Mouse (Mus musculus) spleen, postnatal 36 days (tissue): ENCODE data around the gene Serinc3.
A peak's percentile ranks its signal among the peaks of the same experiment; 100 is the strongest.
"Not testable (repeated sequence)": the region's sequence is repeated elsewhere in the genome, so short reads cannot be mapped to it uniquely, and the experiment has no call there.

Source experiments
- DNase-seq, 2 experiments: peaks; one replicate each; pipeline ENCODE4 v3.0.0; 2022; ENCODE audit warnings: low spot score in 2 of 2, mixed read lengths in 1 of 2

The Serinc3 gene

DNA sequence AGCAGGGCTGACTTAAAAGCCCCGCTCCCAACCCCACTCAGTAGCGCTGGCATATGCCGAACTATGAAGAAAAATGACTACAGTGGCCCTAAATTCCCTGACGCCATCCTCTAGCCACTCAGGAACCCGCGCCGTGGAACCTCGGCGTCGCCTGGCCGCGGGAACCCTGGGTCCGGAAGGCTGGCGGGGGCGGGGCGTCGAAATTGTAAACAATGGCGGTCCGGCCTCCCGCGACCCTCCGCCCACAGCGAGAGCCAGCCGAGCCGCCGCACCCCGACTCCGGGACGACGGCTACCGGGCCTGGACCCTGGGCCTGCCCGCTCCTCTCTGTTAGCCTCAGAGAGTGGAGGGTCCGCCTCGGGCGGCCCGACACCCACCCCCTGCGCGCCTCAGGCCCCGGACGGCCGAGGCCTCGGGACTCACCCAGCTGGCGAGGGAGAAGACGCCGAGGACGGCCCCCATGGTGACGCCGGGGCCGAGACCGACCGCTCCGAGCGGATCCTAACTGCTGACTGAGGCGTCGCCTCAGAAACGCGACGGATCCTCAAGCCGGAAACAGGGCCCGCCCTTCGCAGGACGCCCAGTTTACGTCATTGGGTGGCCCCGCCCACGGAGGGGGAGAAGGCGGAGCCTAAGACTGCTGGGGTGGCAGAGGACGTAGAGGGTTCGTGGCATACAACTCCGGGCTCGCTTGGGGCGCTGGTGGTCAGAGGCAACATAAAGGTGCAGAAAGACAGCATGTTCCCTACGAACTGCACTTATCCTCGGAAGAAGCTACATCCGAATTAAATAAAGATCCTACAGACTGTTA, at the start of gene Serinc3:
Gene Serinc3, minus strand, starts transcription at position 557 of the 811 bp plus-strand sequence.
- DNase-seq = peak; percentile 100

DNA sequence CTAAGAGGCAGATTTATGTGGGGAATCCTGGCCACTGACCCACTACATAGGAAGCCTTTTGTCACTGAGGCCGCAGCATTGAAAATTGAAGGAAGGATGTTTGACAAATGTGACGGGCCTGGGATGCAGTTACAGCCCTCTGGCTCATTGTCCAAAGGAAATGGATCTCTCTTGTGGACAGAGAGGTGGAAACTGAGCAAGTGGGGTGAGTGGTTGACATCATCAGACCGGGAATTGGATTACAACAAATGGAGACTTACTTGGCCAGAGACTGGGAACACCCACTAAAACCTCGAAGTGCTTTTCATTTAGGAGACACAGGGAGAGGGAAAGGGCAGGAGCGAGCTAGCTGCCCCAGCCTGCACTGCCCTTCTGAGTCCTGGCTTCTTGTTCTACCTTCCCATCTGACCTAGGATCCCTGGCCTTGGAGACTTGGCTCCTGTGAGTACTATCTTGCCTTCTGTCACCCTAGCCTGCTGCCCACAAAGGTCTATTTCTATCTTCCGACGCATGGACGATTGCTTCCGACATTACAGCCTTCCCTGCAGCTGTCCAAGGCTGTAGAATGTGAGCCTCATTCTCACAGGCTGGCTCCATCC, 48.9 kb upstream of the Serinc3 start:
- no peak for DNase-seq

DNA sequence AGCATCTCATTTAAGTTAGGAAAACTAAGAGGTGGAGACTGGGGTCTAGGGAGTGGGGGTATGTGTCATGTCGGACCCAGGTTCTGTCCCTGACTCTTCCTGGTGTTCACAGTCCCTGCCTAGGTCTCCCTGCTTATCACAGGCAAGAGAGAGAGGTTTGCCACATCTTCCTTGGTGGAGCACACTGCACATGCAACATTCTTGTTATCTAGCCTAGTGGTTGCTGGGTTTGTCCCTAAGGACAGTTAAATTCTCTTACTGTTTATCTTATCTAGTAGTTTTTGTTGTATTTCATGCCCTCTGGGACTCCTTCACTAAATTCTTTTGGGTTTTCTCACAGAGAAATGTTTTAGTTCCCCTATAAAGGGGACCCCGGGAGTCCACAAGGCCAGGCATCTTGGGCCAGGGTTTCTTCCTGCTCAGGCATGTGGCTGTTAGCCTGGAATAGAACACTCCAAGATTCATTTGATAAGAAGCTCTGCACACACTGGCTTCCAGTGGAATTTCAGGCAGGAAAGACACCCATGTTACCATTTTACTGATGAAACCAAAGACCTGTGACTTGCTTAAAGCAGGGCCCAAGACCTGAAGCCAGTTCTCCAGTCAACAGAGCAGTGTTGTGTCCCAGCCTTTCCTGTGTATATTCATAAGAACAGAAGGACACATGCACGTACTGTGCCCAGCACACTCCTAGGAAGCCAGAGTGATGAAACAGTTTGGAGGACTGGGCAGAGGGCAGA, 48.1 kb upstream of the Serinc3 start:
- DNase-seq = no peak

DNA sequence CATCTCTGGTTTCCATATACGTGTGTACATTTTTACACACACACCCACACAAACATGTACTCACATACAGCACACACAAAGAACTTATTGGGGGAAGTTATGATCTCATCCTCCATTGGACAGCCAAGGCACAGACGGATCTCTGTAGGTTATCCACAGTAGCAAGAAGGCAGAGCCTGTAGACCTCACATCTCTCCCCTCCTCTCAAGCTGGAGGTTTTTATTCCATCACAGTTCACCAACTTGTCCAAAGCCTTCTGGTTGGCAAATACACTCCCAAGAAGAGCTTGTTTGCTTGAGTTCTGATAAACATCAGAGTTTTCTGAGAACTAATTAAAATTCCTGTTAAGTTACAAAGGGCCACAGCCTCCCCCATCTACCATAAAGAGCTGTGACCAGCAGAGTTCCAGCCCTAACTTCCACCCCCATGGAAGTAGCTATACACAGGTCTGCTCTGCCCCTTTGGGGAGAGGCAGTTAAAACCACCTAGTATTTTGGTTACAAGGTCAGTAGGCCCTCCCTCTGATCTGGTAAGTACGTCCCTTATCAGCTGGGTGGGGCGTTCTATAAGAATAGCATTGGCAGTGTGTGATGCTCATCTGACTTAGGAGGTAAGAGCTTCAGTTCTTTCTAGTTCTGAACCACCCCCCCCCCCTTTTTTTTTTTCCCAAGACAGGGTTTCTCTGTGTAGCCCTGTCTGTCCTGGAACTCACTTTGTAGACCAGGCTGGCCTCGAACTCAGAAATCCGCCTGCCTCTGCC, 47.1 kb upstream of the Serinc3 start:
- DNase-seq = peak in 1 of 2 experiments; percentile 36

DNA sequence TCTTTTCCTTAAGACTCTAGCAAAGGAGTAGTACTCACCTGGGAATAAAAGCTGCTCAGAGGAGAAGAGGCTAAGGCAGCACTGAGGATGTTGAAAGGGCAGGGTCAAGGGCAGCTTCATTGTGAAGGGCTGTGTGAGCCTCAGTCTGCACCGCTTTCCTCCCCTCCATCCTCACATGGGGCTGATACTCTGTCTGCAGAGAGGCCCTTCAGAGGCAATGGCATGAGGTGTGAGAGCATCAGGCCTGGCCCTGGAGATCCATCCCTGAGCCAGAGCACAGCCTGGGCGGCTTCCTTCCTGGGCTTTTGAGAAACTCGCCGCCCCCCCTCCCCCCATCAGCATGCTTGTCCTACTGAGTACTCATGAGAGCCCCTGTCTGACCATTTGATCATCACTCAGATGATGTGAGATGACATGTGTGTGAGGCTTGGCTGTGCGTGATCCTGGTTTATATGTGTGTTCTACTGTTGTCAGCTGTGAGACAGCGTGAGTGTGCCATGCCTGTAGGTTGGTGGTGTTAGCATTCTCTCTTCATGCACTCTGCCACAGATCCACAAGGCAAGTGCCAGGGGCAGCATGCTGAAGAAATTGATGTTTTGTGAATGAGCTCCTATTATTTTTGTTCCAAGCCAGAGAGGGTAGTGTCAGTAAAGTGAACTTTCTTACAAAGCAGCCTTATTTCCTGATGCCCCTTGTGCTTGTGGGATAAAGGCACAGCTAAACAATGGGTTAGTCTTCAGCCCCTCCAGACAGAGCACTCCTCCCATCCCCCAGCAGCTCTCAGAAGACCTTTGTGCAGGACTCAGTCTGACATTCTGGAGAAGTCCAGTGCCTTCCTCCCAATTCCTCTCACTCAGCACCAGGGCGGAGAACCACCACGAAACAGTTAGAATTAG, 45.7 kb upstream of the Serinc3 start:
- no peak for DNase-seq

DNA sequence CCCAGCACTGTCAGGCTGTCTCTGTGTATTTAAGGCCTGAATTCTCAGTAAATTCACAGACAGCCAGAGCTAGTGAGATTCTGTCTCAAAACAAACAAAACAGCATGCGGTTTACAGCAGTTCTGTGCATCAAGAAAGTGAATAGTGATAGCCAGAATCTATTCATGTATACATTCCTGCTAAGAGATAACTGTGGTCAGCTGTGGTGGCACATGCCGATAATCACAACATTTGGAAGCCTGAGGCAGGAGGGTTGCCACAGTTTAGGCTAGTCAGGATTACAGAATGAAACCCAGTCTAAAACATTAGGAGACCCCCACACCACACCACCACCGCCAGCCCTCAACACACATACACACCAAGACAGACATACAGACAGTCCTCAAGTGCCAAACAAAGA, 44.8 kb upstream of the Serinc3 start:
- DNase-seq = no peak

DNA sequence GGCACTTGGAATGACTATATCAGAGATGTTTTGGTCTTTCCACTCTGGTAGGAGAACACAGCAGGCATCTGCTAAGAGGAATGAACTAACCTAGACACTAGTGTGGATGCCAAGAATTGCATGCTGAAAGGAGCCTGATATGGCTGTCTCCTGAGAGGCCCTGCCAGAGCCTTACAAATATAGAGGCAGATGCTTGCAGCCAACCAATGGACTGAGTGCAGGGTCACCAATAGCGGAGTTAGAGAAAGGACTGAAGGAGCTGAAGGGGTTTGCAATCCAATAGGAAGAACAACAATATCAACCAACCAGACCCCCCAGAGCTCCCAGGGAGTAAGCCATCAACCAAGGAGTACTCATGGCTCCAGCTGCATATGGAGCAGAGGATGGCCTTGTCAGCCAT, 43.4 kb upstream of the Serinc3 start:
- DNase-seq = not testable (repeated sequence)

DNA sequence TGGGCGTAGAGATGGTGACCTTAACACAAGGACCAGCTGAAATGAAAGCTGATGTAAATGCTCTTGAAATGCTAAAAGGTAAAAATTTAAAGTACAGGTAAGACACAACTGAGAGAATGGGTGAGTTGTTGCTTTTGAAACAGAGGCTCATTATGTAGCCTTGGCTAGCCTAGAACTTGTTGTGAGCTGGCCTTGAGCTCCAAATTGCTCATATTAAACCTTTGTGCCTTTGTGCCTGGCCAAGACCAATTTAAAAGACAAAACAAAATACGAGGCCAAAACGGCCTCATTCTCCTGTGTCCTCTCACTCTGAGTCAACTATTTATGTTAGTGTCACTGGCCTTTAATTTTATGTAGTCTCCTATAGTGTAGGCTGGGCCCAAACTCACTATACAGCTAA, 42.0 kb upstream of the Serinc3 start:
- DNase-seq = no peak

DNA sequence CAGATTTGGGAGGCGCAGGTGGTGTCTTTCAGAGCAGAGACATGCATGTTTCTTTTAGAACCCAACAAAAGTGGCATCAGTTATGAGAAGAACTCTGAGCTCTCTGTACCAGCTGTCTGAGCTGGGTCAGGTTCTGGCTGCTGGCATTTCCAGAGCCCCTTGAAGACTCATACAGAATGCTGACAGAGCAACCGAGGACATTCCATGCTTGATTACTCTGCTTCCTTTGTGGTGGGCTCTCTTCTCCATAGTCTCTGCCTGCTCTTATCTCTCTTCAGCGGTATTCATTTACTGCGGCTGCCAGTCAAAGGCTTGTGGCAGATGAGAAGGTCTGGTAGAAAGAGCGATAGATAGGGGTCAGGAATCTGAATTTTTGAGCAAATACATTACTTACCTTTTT, 41.3 kb upstream of the Serinc3 start:
- no peak for DNase-seq

DNA sequence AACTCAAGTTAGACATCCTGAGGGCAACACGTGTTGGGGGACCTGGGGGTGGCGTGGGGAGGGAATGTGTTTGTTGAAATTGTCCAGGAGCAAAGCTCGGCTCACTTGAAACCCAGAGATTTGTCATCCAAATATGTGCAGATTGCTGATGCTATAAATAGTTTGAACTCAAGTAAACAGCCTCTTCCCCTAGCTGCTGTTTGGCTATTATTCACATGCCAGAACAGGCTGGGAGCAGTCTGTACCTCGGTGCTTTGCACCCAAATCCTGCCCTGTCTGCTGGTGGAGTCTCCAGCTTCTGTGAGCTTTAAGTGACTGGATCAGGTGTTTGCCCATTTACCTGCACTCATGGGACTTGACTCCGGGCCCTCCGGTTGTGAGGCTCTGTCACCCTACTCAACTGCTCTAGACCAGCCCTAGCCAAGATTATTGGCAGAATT, 40.9 kb upstream of the Serinc3 start:
- no peak for DNase-seq

DNA sequence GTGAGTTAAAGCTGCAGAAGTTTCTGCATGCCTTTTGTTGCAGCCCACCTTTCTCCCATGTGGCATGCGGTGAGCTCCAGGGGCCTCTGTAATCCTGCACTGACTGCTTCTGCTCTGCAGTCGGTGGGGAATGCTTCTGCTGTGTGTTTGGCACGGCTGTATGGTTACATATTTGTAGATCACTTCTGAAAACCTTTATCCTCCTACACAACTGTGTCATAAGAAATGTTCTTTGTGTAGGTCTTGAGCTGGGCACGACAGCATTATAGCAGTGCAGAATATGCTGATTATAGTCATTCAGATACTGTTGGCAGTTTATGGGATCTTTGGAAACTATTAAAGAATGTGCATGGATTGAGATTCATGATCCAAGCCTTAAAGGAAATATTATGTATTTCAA, 40.4 kb upstream of the Serinc3 start:
- DNase-seq = no peak

DNA sequence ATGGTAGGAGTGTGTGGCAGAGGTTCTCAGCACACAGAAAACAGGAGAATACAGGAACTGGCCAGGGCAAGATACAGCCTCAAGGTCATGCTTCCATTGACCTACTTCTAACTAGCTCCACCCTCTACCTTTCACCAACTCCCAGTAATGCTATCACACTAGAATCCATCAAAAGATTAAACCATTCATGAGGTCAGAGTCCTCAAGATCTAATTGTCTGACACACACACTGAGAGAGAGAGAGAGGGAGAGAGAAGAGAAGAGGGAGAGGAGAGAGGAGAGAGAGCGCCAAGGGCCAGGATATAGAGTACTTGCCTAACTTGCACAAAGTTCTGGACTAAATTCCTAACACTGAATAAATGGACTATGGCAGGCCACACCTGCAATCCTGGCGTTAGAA, 37.4 kb upstream of the Serinc3 start:
- DNase-seq = no peak

DNA sequence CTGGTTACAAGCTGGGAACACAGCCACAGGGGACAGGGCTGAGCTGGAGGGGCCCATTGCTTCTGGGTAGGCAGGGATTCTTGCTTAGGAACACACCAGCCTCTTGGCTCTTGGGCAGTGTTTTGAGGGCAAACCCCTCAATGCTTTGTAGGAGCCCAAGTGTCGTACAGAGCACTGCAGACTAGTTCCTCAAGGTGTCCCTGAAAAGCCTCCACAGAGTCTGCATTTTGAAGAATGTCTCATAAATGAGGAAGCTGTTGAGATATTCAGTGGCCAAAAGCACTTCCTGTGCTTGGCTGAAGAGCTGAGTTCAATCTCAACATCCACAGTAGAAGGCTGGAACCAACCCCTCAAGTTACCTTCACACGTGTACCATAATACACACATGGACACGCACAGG, 31.8 kb upstream of the Serinc3 start:
- DNase-seq = peak; percentile 59 to 65

DNA sequence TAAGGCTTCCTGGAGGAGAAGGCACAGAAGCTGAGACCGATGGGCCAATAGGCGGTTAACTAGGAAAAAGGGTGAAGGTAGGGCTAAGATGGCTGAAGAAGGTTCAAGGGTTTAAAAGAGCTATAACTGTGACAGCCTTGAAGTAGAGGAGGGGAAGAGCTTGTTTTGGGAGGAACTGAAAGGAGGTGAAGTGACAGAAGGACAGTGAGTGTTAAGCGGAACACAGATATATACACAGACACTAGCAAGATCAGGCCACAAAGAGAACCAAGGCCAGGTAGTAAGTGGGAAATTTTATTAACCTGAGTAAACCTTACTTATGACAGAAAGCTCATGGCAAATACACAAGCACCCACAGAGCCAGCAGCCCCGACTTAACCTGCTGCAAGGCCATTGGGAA, 31.4 kb upstream of the Serinc3 start:
- DNase-seq = peak in 1 of 2 experiments; percentile 28

DNA sequence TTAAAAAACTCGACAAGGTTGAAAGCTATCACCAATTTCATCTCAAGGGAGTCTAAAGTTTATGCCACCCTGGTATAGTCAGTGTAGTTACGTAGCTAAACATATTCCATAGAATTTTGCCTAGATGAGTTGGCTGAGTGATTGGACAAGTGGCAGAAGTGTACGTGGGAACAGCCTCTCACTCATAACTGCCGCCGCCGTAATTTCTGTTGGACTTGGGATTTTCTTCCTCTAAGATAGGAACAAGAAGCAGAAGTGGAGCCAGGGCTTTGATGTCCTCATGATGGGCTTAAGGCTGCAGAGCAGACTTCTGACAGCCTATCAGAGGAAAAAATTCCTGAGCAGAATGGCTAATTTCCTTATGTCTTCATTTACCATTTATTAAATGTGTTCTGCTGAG, 30.7 kb upstream of the Serinc3 start:
- no peak for DNase-seq

DNA sequence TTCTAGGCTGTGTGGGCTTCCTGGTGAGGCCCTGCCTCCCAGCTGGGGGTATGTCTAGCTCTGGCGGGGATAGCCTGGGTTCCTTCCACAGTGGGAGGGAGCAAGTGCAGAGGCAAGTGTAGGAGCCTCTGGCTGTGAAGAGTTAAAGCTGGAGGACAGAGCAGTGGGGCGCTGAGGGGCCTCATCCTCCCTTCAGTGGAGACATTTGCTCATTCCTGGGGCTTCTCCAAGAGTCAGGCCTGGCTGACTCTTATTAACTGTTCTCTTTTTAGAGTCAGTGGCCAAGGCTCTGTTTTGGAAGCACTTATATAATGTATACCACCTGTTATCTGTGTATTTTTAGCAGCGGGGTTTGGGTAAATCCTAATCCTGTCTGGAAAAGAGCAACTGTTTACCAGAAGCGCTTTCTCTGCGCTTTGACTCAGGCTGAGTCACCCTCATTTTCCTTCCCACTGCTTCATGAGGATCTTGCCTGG, 30.3 kb upstream of the Serinc3 start:
- no peak for DNase-seq

DNA sequence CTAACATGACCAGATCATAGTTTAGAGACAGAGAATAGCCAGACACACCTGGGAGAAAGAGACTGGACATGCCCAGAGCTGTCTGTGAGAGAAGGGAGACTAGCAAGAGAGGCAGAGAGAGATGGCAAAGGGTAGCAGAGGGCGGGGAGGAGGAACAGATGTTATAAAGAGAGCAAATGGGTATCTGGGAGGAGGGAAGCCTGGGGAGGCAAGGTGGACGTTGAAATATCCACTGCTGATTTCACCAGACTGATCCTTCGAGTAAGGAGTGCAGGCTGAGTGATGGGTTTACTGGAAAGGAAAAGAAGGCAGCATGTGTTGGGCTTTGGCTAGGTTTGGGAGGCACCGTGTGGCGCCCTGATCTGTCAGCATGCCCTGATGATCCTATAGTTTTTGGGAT, 29.5 kb upstream of the Serinc3 start:
- DNase-seq = no peak

DNA sequence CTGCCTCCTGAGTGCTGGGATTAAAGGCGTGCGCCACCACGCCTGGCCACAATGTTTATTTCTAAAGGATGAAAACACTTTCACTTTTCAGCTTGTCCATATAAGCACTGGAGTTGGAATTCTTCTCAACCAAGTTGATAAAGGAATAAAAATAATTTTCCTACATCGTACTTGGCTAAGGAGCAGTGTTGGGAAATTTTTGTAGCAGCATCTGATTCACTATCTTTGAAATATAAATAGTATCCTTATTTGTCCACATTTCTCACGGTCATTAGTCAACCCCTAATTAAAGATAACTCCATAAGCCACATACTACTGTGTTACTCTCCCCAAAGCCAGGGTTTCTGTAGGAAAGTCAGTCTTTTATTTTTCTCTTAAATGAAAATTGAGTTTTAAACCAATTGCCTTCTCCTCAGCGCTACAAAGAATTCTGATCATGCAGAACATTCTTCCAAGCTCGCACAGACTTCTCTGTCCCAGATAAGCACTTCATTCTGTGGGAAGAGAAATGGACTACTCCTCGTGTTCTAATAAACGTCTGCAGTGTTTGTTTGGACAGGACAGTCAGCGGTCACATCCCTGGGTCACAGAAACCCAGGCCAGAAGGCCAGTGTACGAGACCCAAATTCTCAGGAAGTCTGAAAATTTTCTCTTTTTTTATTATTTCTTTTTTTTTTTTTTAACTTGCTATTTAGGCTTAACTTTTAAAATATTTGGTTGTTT, 26.1 kb upstream of the Serinc3 start:
- no peak for DNase-seq

DNA sequence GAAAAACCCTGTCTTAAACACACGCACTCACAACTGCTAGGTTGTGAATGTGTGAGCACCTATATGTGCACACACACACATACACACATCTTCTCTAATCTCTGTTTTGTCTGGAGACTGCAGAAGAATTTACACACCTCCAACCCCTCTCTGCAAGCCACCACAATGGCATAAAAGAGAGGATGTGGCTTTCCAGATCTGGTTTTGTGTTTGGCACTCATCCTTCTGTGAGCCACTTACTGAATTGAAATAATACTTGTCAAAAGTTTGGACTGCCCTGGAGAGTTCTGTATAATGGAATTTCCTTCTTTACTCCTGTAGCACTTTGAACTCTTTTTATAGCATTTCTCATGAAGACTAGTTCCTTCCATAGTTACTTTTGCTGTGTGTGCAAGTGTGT, 22.1 kb upstream of the Serinc3 start:
- no peak for DNase-seq

DNA sequence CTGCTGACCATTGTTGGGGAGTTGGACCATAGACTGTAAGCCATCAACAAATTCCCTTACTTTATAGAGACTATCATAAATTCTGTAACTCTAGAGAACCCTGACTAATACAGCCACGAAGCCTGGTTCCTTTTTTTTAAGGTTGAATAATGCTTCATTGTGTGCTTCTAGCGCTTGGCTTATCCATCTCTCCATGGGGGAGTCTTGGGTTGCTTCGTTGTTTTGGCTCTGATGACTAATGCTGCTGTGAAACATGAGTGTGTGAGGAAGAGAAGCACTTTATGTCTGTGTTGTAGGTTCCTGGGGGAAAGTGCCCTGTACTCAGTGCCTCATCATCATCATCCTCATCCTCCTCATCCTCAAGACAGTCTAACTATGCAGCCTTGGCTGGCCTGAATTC, 19.0 kb upstream of the Serinc3 start:
- DNase-seq = no peak
